In the genomic region with DNA sequence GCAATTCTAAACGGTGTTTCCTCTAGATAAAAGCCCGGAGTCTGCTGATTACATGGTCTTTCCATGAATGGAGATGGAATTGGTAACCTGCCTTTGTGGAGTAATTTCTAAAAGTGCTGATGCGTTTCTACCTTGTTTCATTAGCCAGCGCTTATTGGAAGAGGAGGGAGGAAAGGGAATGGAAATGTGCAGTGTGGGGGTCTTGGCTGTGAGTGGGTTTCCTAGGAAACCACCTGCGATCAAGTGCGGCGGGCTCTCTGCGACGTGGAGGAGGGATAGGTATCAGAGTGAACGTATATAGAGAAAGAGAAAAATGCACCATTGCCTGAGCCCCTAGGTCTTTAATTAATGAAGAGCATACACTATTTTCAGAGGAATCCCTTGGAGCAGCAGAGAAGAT, we compare ENCODE assay signal across 20 mouse cellular contexts.
A peak's percentile ranks its signal among the peaks of the same experiment; 100 is the strongest.
DNase-seq lines count a peak whose midpoint lies in the region; ATAC-seq lines count a peak whose summit lies in the region.
"Had no signal": no experiment of that assay in that cellular context is flagged by ENCODE, and none has a peak within 500 bp of the region (broad histone marks: within the 10 kb centered on the region; RNA-seq: fewer than 3 reads in every experiment).

No protein-coding gene starts in this region.

- H3K27me3 ChIP-seq in forebrain, embryonic 13.5 days: no peaks in the 10 kb centered on the region
- no peaks in the 10 kb centered on the region for H3K27me3 ChIP-seq in forebrain, embryonic 10.5 days (ENCODE audit: poor library complexity, severe bottlenecking)
- H3K27me3 ChIP-seq in midbrain, embryonic 13.5 days: no peaks in the 10 kb centered on the region
- H3K27me3 ChIP-seq in midbrain, embryonic 10.5 days (ENCODE audit: low read depth, poor library complexity, severe bottlenecking): no peaks in the 10 kb centered on the region
- H3K27me3 ChIP-seq in midbrain, embryonic 14.5 days (ENCODE audit: control insufficient read depth, insufficient read depth, low read length): no peaks in the 10 kb centered on the region
- H3K27me3 ChIP-seq in liver, embryonic 11.5 days (replicated peaks; ENCODE audit: control insufficient read depth, insufficient read depth, low read length): no peaks in the 10 kb centered on the region
- H3K27me3 ChIP-seq: embryonic facial prominence, embryonic 15.5 days; liver, embryonic 13.5 days had no signal

- peak overlapping the region; percentile 26 for H3K27ac ChIP-seq in forebrain, embryonic 13.5 days
- H3K27ac ChIP-seq in forebrain, embryonic 10.5 days: no peak overlapping the region
- H3K27ac ChIP-seq in midbrain, embryonic 13.5 days: peak overlapping the region; percentile 84
- H3K27ac ChIP-seq in midbrain, embryonic 10.5 days (replicated peaks): no peak overlapping the region
- H3K27ac ChIP-seq in midbrain, embryonic 14.5 days (replicated peaks; ENCODE audit: low read depth, low read length): peak overlapping the region; percentile 73
- H3K27ac ChIP-seq in liver, embryonic 11.5 days (ENCODE audit: low read depth, low read length): no peak overlapping the region
- H3K27ac ChIP-seq: embryonic facial prominence, embryonic 15.5 days; kidney, postnatal 0 days; liver, embryonic 13.5 days had no signal

- no peak overlapping the region for H3K9ac ChIP-seq in forebrain, embryonic 13.5 days
- 0 out of 2 replicates have a peak overlapping the region, but pooled peaks have one; percentile 19 for H3K9ac ChIP-seq in midbrain, embryonic 13.5 days (replicated peaks)
- 0 out of 2 replicates have a peak overlapping the region, but pooled peaks have one; percentile 27 for H3K9ac ChIP-seq in midbrain, embryonic 14.5 days (replicated peaks; ENCODE audit: low read length)
- H3K9ac ChIP-seq in liver, embryonic 11.5 days (ENCODE audit: low read depth, low read length): no peak overlapping the region
- H3K9ac ChIP-seq: embryonic facial prominence, embryonic 15.5 days; liver, embryonic 13.5 days; lung, embryonic 14.5 days had no signal

- H3K4me1 ChIP-seq in forebrain, embryonic 13.5 days: peaks cover 16% of the 10 kb centered on the region
- peaks cover 12% of the 10 kb centered on the region; the same call in 1 of the 2 replicates for H3K4me1 ChIP-seq in forebrain, embryonic 10.5 days
- peaks cover 22% of the 10 kb centered on the region for H3K4me1 ChIP-seq in midbrain, embryonic 13.5 days (replicated peaks)
- peaks cover 10% of the 10 kb centered on the region; the same call in 1 of the 2 replicates for H3K4me1 ChIP-seq in midbrain, embryonic 10.5 days
- H3K4me1 ChIP-seq in midbrain, embryonic 14.5 days (ENCODE audit: control insufficient read depth, insufficient read depth, low read length): peaks cover 13% of the 10 kb centered on the region
- no peaks in the 10 kb centered on the region for H3K4me1 ChIP-seq in liver, embryonic 11.5 days (replicated peaks; ENCODE audit: control insufficient read depth, insufficient read depth, low read length)
- H3K4me1 ChIP-seq: embryonic facial prominence, embryonic 15.5 days; liver, embryonic 13.5 days had no signal

- H3K4me3 ChIP-seq in forebrain, embryonic 13.5 days: no peak overlapping the region
- H3K4me3 ChIP-seq in forebrain, embryonic 10.5 days: no peak overlapping the region
- no peak overlapping the region for H3K4me3 ChIP-seq in midbrain, embryonic 13.5 days (replicated peaks)
- H3K4me3 ChIP-seq in midbrain, embryonic 10.5 days: no peak overlapping the region
- no peak overlapping the region for H3K4me3 ChIP-seq in midbrain, embryonic 14.5 days (replicated peaks; ENCODE audit: low read depth, low read length)
- no peak overlapping the region for H3K4me3 ChIP-seq in liver, embryonic 11.5 days (ENCODE audit: low read depth, low read length)
- H3K4me3 ChIP-seq: embryonic facial prominence, embryonic 15.5 days; liver, embryonic 13.5 days had no signal

- no peak for DNase-seq in forebrain, embryonic 10.5 days (ENCODE audit: extremely low spot score, low spot score)
- no peak for DNase-seq in midbrain, embryonic 10.5 days (ENCODE audit: low spot score)
- peak; percentile 76 for DNase-seq in midbrain, embryonic 14.5 days
- DNase-seq in liver, embryonic 11.5 days (ENCODE audit: low spot score): no peak
- DNase-seq in B cell, adult 2 months: no peak
- DNase-seq in adrenal gland, adult 18-20 months (ENCODE audit: low spot score in 2 of 2): no peak
- DNase-seq: adrenal gland, postnatal 36 days; cerebellum, adult 2 months; cerebellum, postnatal 36 days; gastrocnemius, postnatal 36 days; kidney, adult 18-20 months; liver, embryonic 13.5 days; lung, embryonic 14.5 days; lung, postnatal 4 days; thymus, postnatal 36 days had no signal

- WGBS in forebrain, embryonic 13.5 days: 55% methylated on average over 10 of the region's 10 CpGs
- WGBS in forebrain, embryonic 10.5 days: 86% methylated on average over 10 of the region's 10 CpGs
- WGBS in midbrain, embryonic 13.5 days: 48% methylated on average over 10 of the region's 10 CpGs
- WGBS in midbrain, embryonic 10.5 days: 74% methylated on average over 10 of the region's 10 CpGs
- 30% methylated on average over 10 of the region's 10 CpGs for WGBS in midbrain, embryonic 14.5 days
- 81% methylated on average over 10 of the region's 10 CpGs for WGBS in liver, embryonic 11.5 days

- ATAC-seq in forebrain, embryonic 13.5 days: peak; percentile 81
- ATAC-seq in midbrain, embryonic 13.5 days: peak; percentile 91
- peak; percentile 63; the same call in 1 of the 2 replicates for ATAC-seq in midbrain, embryonic 14.5 days (ENCODE audit: low FRiP score, low TSS enrichment)
- ATAC-seq in liver, embryonic 11.5 days (replicated peaks; ENCODE audit: low FRiP score): no peak

- no peaks in the 10 kb centered on the region for H3K36me3 ChIP-seq in forebrain, embryonic 13.5 days (ENCODE audit: poor library complexity, severe bottlenecking)
- H3K36me3 ChIP-seq in forebrain, embryonic 10.5 days (replicated peaks): no peaks in the 10 kb centered on the region
- H3K36me3 ChIP-seq in midbrain, embryonic 13.5 days: 0 out of 2 replicates have a peak, but pooled peaks cover 2% of the 10 kb centered on the region
- no peaks in the 10 kb centered on the region for H3K36me3 ChIP-seq in midbrain, embryonic 10.5 days
- no peaks in the 10 kb centered on the region; the same call in 1 of the 2 replicates for H3K36me3 ChIP-seq in midbrain, embryonic 14.5 days (ENCODE audit: control insufficient read depth, insufficient read depth, low read length)
- H3K36me3 ChIP-seq in liver, embryonic 11.5 days (ENCODE audit: control insufficient read depth, insufficient read depth, low read length): no peaks in the 10 kb centered on the region
- H3K36me3 ChIP-seq: G1E; liver, embryonic 13.5 days had no signal

- no peaks in the 10 kb centered on the region for H3K9me3 ChIP-seq in forebrain, embryonic 13.5 days (replicated peaks)
- H3K9me3 ChIP-seq in forebrain, embryonic 10.5 days: no peaks in the 10 kb centered on the region
- no peaks in the 10 kb centered on the region for H3K9me3 ChIP-seq in midbrain, embryonic 13.5 days
- H3K9me3 ChIP-seq in midbrain, embryonic 10.5 days (replicated peaks): no peaks in the 10 kb centered on the region
- H3K9me3 ChIP-seq in midbrain, embryonic 14.5 days (ENCODE audit: control insufficient read depth, low read length): no peaks in the 10 kb centered on the region
- H3K9me3 ChIP-seq in liver, embryonic 11.5 days (ENCODE audit: control insufficient read depth, low read length): no peaks in the 10 kb centered on the region
- H3K9me3 ChIP-seq: embryonic facial prominence, embryonic 15.5 days; G1E; liver, embryonic 13.5 days had no signal

- H3K4me2 ChIP-seq in forebrain, embryonic 13.5 days: no peak overlapping the region
- peak overlapping the region; percentile 31 for H3K4me2 ChIP-seq in midbrain, embryonic 13.5 days (replicated peaks)
- H3K4me2 ChIP-seq in midbrain, embryonic 14.5 days (ENCODE audit: low read length): peak overlapping the region; percentile 16
- no peak overlapping the region for H3K4me2 ChIP-seq in liver, embryonic 11.5 days
- H3K4me2 ChIP-seq: embryonic facial prominence, embryonic 15.5 days; liver, embryonic 13.5 days; lung, embryonic 14.5 days had no signal

Comparison
In these comparisons a context has a peak if more than half of its experiments do, and no peak if none do; other contexts are left out.
1. H3K27ac ChIP-seq: peak in forebrain, embryonic 13.5 days (single experiment), midbrain, embryonic 13.5 days (single experiment) and midbrain, embryonic 14.5 days (single experiment); none in forebrain, embryonic 10.5 days (single experiment), midbrain, embryonic 10.5 days (single experiment) and liver, embryonic 11.5 days (single experiment).
2. H3K4me2 ChIP-seq: peak in midbrain, embryonic 13.5 days (single experiment) and midbrain, embryonic 14.5 days (single experiment); none in forebrain, embryonic 13.5 days (single experiment) and liver, embryonic 11.5 days (single experiment).
3. H3K9ac ChIP-seq: peak in midbrain, embryonic 13.5 days (single experiment) and midbrain, embryonic 14.5 days (single experiment); none in forebrain, embryonic 13.5 days (single experiment) and liver, embryonic 11.5 days (single experiment).